Mouse (Mus musculus): ENCODE data around the gene Rasl12. TPM values are rescaled to one million over a fixed set of nuclear protein-coding genes. Genes with fewer than 3 reads are reported as not detected.
A peak's percentile ranks its signal among the peaks of the same experiment; 100 is the strongest.

Gene Rasl12
- total RNA-seq, 2 experiments from 2014 or later, result not detected

GRCm38 (mm10) chr9:65435671-65436301 is 37.5 kb downstream of the Rasl12 start, which contains the start of gene Mtfmt:
TSS of gene Mtfmt (plus strand) at chr9:65435782.
- ATAC-seq (replicated peaks; ENCODE audit: poor library complexity), result peak; percentile 96

GRCm38 (mm10) chr9:65444692-65445091 is 46.4 kb downstream of the Rasl12 start:
- ATAC-seq (replicated peaks; ENCODE audit: poor library complexity), result no peak

GRCm38 (mm10) chr9:65447951-65448350 is 49.6 kb downstream of the Rasl12 start:
- no peak for ATAC-seq (replicated peaks; ENCODE audit: poor library complexity)

- ATAC-seq (replicated peaks; ENCODE audit: poor library complexity), result no peak
Measured at GRCm38 (mm10) chr9:65458975-65459374, 60.7 kb downstream of the Rasl12 start.

GRCm38 (mm10) chr9:65460198-65460597 is 61.9 kb downstream of the Rasl12 start:
- ATAC-seq (replicated peaks; ENCODE audit: poor library complexity), result no peak

- ATAC-seq (replicated peaks; ENCODE audit: poor library complexity), result peak; percentile 99
Measured at GRCm38 (mm10) chr9:65460732-65461442, 62.6 kb downstream of the Rasl12 start, which contains the start of gene Spg21. TSS of gene Spg21 (plus strand) at chr9:65460947.

GRCm38 (mm10) chr9:65462544-65462943 is 64.2 kb downstream of the Rasl12 start:
- no peak for ATAC-seq (replicated peaks; ENCODE audit: poor library complexity)

GRCm38 (mm10) chr9:65464161-65464560 is 65.9 kb downstream of the Rasl12 start:
- ATAC-seq (replicated peaks; ENCODE audit: poor library complexity), result no peak

Other genes starting within 250 kb of the Rasl12 start
- gene Parp16, start 203.2 kb upstream of the Rasl12 start, total RNA-seq (2015), result 3.2 and 3.3 TPM in 2 replicates
- gene Parp16, start 203.2 kb upstream of the Rasl12 start, total RNA-seq (2017), result 2.8 and 3.1 TPM in 2 replicates
- gene Cilp, start 133.3 kb upstream of the Rasl12 start, total RNA-seq (2015), result not detected in 2 replicates
- not detected in 2 replicates for gene Cilp, start 133.3 kb upstream of the Rasl12 start, total RNA-seq (2017)
- 24.8 and 26.4 TPM in 2 replicates for gene Clpx, start 104.2 kb upstream of the Rasl12 start, total RNA-seq (2015)
- 46.6 and 51.4 TPM in 2 replicates for gene Clpx, start 104.2 kb upstream of the Rasl12 start, total RNA-seq (2017)
- gene Pdcd7, start 52.4 kb upstream of the Rasl12 start, total RNA-seq (2015), result 16.8 and 20.1 TPM in 2 replicates
- gene Pdcd7, start 52.4 kb upstream of the Rasl12 start, total RNA-seq (2017), result 18.2 and 28.5 TPM in 2 replicates
- gene Ubap1l, start 37.5 kb upstream of the Rasl12 start, total RNA-seq (2015), result not detected in 2 replicates
- gene Ubap1l, start 37.5 kb upstream of the Rasl12 start, total RNA-seq (2017), result 0.57 TPM in 1 of 2 replicates, not detected in the other
- 0.10 TPM in 1 of 2 replicates, not detected in the other for gene Kbtbd13, start 6.9 kb upstream of the Rasl12 start, total RNA-seq (2015)
- 0.17 and 0.37 TPM in 2 replicates for gene Kbtbd13, start 6.9 kb upstream of the Rasl12 start, total RNA-seq (2017)
- gene Slc51b, start 24.4 kb downstream of the Rasl12 start, total RNA-seq (2015), result not detected in 2 replicates
- gene Slc51b, start 24.4 kb downstream of the Rasl12 start, total RNA-seq (2017), result not detected in 2 replicates
- 26.6 and 27.2 TPM in 2 replicates for gene Mtfmt, start 37.3 kb downstream of the Rasl12 start, total RNA-seq (2015)
- 16.4 and 19.5 TPM in 2 replicates for gene Mtfmt, start 37.3 kb downstream of the Rasl12 start, total RNA-seq (2017)
- 56.3 and 57.2 TPM in 2 replicates for gene Spg21, start 62.4 kb downstream of the Rasl12 start, total RNA-seq (2015)
- gene Spg21, start 62.4 kb downstream of the Rasl12 start, total RNA-seq (2017), result 62.7 and 75.8 TPM in 2 replicates
- not detected in 2 replicates for gene Ankdd1a, start 121.7 kb downstream of the Rasl12 start, total RNA-seq (2015)
- gene Ankdd1a, start 121.7 kb downstream of the Rasl12 start, total RNA-seq (2017), result not detected in 2 replicates
- gene Plekho2, start 181.5 kb downstream of the Rasl12 start, total RNA-seq (2015), result 17.9 and 19.0 TPM in 2 replicates
- gene Plekho2, start 181.5 kb downstream of the Rasl12 start, total RNA-seq (2017), result 12.8 and 15.3 TPM in 2 replicates
- gene Pif1, start 188.7 kb downstream of the Rasl12 start, total RNA-seq (2015), result 8.1 and 8.4 TPM in 2 replicates
- 12.0 and 14.5 TPM in 2 replicates for gene Pif1, start 188.7 kb downstream of the Rasl12 start, total RNA-seq (2017)
- 0.15 and 0.20 TPM in 2 replicates for gene Rbpms2, start 231.1 kb downstream of the Rasl12 start, total RNA-seq (2015)
- gene Rbpms2, start 231.1 kb downstream of the Rasl12 start, total RNA-seq (2017), result 0.41 TPM in 1 of 2 replicates, not detected in the other

Data from megakaryocyte progenitor cell, adult 5-6 weeks (primary cell).